Mouse (Mus musculus): ENCODE results near the gene Mrap2.

GRCm38 (mm10) chr9:87121956-87122493 lies 22.1 kb upstream of the Mrap2 start:
- TF ChIP-seq CTCF (IDR thresholded peaks at IDR 0.05; ENCODE audit: low read depth) (no peak), EP300 (IDR thresholded peaks at IDR 0.05; ENCODE audit: low read depth) (no peak)
